Mouse (Mus musculus): Measurements from ENCODE around the gene Cyren. TPM values are rescaled to one million over a fixed set of nuclear protein-coding genes. Genes with fewer than 3 reads are reported as not detected.

The Cyren gene
- polyA plus RNA-seq, 1 experiment: 1.4 TPM

GRCm38 (mm10) chr6:34902578-34902977, 24.7 kb upstream of the Cyren start:
- Histone ChIP-seq H3K27me3 (ENCODE audit: control insufficient read depth) (no peaks in the 10 kb centered on the region), H3K4me1 (ENCODE audit: control insufficient read depth) (peaks cover 56% of the 10 kb centered on the region), H3K4me3 (replicated peaks) (no peak overlapping the region), H3K36me3 (ENCODE audit: control insufficient read depth) (peaks cover 99% of the 10 kb centered on the region), H3K9me3 (ENCODE audit: control insufficient read depth, low read length) (no peaks in the 10 kb centered on the region)
- TF ChIP-seq GATA1 (IDR thresholded peaks at IDR 0.05; ENCODE audit: low read length) (no peak), TAL1 (IDR thresholded peaks at IDR 0.05; ENCODE audit: low read length) (no peak)

GRCm38 (mm10) chr6:34901911-34902444, 24.1 kb upstream of the Cyren start:
- H3K4me3 ChIP-seq (replicated peaks): no peak overlapping the region
- H3K27me3 ChIP-seq (ENCODE audit: control insufficient read depth): no peaks in the 10 kb centered on the region
- peaks cover 50% of the 10 kb centered on the region for H3K4me1 ChIP-seq (ENCODE audit: control insufficient read depth)
- H3K9me3 ChIP-seq (ENCODE audit: control insufficient read depth, low read length): no peaks in the 10 kb centered on the region
- TF ChIP-seq GATA1 (IDR thresholded peaks at IDR 0.05; ENCODE audit: low read length) (no peak), TAL1 (IDR thresholded peaks at IDR 0.05; ENCODE audit: low read length) (no peak)
- peaks cover 99% of the 10 kb centered on the region for H3K36me3 ChIP-seq (ENCODE audit: control insufficient read depth)

- Histone ChIP-seq H3K4me3 (replicated peaks) (no peak overlapping the region), H3K36me3 (ENCODE audit: control insufficient read depth) (peaks cover 99% of the 10 kb centered on the region), H3K4me1 (ENCODE audit: control insufficient read depth) (peaks cover 40% of the 10 kb centered on the region), H3K9me3 (ENCODE audit: control insufficient read depth, low read length) (no peaks in the 10 kb centered on the region), H3K27me3 (ENCODE audit: control insufficient read depth) (no peaks in the 10 kb centered on the region)
- no peak for TF ChIP-seq GATA1 (IDR thresholded peaks at IDR 0.05; ENCODE audit: low read length)
- no peak for TF ChIP-seq TAL1 (IDR thresholded peaks at IDR 0.05; ENCODE audit: low read length)
These were observed 23.1 kb upstream of the Cyren start for GRCm38 (mm10) chr6:34900990-34901389.

- H3K36me3 ChIP-seq (ENCODE audit: control insufficient read depth): peaks cover 99% of the 10 kb centered on the region
- no peaks in the 10 kb centered on the region for H3K27me3 ChIP-seq (ENCODE audit: control insufficient read depth)
- H3K4me1 ChIP-seq (ENCODE audit: control insufficient read depth): peaks cover 28% of the 10 kb centered on the region
- H3K9me3 ChIP-seq (ENCODE audit: control insufficient read depth, low read length): no peaks in the 10 kb centered on the region
- no peak for TF ChIP-seq TAL1 (IDR thresholded peaks at IDR 0.05; ENCODE audit: low read length)
- H3K4me3 ChIP-seq (replicated peaks): no peak overlapping the region
These were observed 21.3 kb upstream of the Cyren start for GRCm38 (mm10) chr6:34899127-34899526.

GRCm38 (mm10) chr6:34896168-34896780, 18.4 kb upstream of the Cyren start:
- no peak overlapping the region for H3K4me3 ChIP-seq (replicated peaks)
- H3K36me3 ChIP-seq (ENCODE audit: control insufficient read depth): peaks cover 98% of the 10 kb centered on the region
- no peaks in the 10 kb centered on the region for H3K9me3 ChIP-seq (ENCODE audit: control insufficient read depth, low read length)
- TF ChIP-seq TAL1 (IDR thresholded peaks at IDR 0.05; ENCODE audit: low read length): no peak
- no peak for TF ChIP-seq GATA1 (IDR thresholded peaks at IDR 0.05; ENCODE audit: low read length)
- peaks cover 10% of the 10 kb centered on the region for H3K4me1 ChIP-seq (ENCODE audit: control insufficient read depth)
- no peaks in the 10 kb centered on the region for H3K27me3 ChIP-seq (ENCODE audit: control insufficient read depth)

GRCm38 (mm10) chr6:34895569-34895968, 17.7 kb upstream of the Cyren start:
- H3K9me3 ChIP-seq (ENCODE audit: control insufficient read depth, low read length): no peaks in the 10 kb centered on the region
- no peaks in the 10 kb centered on the region for H3K27me3 ChIP-seq (ENCODE audit: control insufficient read depth)
- TF ChIP-seq TAL1 (IDR thresholded peaks at IDR 0.05; ENCODE audit: low read length): no peak
- no peak for TF ChIP-seq GATA1 (IDR thresholded peaks at IDR 0.05; ENCODE audit: low read length)
- no peak overlapping the region for H3K4me3 ChIP-seq (replicated peaks)
- peaks cover 10% of the 10 kb centered on the region for H3K4me1 ChIP-seq (ENCODE audit: control insufficient read depth)
- peaks cover 98% of the 10 kb centered on the region for H3K36me3 ChIP-seq (ENCODE audit: control insufficient read depth)

GRCm38 (mm10) chr6:34889185-34889584, 11.3 kb upstream of the Cyren start:
- Histone ChIP-seq H3K9me3 (ENCODE audit: control insufficient read depth, low read length) (no peaks in the 10 kb centered on the region), H3K4me3 (replicated peaks) (no peak overlapping the region), H3K4me1 (ENCODE audit: control insufficient read depth) (peaks cover 3% of the 10 kb centered on the region), H3K27me3 (ENCODE audit: control insufficient read depth) (no peaks in the 10 kb centered on the region), H3K36me3 (ENCODE audit: control insufficient read depth) (peaks cover 98% of the 10 kb centered on the region)
- TF ChIP-seq TAL1 (IDR thresholded peaks at IDR 0.05; ENCODE audit: low read length) (no peak), GATA1 (IDR thresholded peaks at IDR 0.05; ENCODE audit: low read length) (no peak)

GRCm38 (mm10) chr6:34887131-34887850, 9.4 kb upstream of the Cyren start:
- H3K4me1 ChIP-seq (ENCODE audit: control insufficient read depth): peaks cover 1% of the 10 kb centered on the region
- H3K36me3 ChIP-seq (ENCODE audit: control insufficient read depth): peaks cover 99% of the 10 kb centered on the region

GRCm38 (mm10) chr6:34884724-34885123, 6.9 kb upstream of the Cyren start:
- Histone ChIP-seq H3K9me3 (ENCODE audit: control insufficient read depth, low read length) (no peaks in the 10 kb centered on the region), H3K27me3 (ENCODE audit: control insufficient read depth) (no peaks in the 10 kb centered on the region), H3K36me3 (ENCODE audit: control insufficient read depth) (peaks cover 99% of the 10 kb centered on the region), H3K4me3 (replicated peaks) (no peak overlapping the region), H3K4me1 (ENCODE audit: control insufficient read depth) (no peaks in the 10 kb centered on the region; the same call in 1 of the 2 replicates)
- TF ChIP-seq GATA1 (IDR thresholded peaks at IDR 0.05; ENCODE audit: low read length) (no peak), TAL1 (IDR thresholded peaks at IDR 0.05; ENCODE audit: low read length) (no peak)

More at GRCm38 (mm10) chr6:34887131-34887850, 9.4 kb upstream of the Cyren start:
- Histone ChIP-seq H3K9me3 (ENCODE audit: control insufficient read depth, low read length) (no peaks in the 10 kb centered on the region), H3K27me3 (ENCODE audit: control insufficient read depth) (no peaks in the 10 kb centered on the region), H3K4me3 (replicated peaks) (no peak overlapping the region)
- TF ChIP-seq GATA1 (IDR thresholded peaks at IDR 0.05; ENCODE audit: low read length): no peak
- TF ChIP-seq TAL1 (IDR thresholded peaks at IDR 0.05; ENCODE audit: low read length): no peak
